Mouse (Mus musculus) mouse embryonic stem cell (cell line): Measurements from ENCODE around the gene Wnt1.

Experiments used
- in situ Hi-C, 2 experiments: fragments of 300-500 bp; cut with MboI; formaldehyde crosslinking; loops; 1 replicate in 1 of 2; 3 replicates in 1 of 2; pipeline ENCODE4 v1.14.3; 2019 to 2020; ENCODE audit warnings: low sequenced_read_pairs in 2 of 2, low pct_unique_long_range_greater_than_20kb in 1 of 2, mixed read lengths in 1 of 2; ENCODE audit not compliant: unreplicated experiment in 1 of 2

Gene Wnt1

GRCm38 (mm10) chr15:98821403-98821802, 31.7 kb downstream of the Wnt1 start:
- in situ Hi-C loops, result no loop called here

DNA sequence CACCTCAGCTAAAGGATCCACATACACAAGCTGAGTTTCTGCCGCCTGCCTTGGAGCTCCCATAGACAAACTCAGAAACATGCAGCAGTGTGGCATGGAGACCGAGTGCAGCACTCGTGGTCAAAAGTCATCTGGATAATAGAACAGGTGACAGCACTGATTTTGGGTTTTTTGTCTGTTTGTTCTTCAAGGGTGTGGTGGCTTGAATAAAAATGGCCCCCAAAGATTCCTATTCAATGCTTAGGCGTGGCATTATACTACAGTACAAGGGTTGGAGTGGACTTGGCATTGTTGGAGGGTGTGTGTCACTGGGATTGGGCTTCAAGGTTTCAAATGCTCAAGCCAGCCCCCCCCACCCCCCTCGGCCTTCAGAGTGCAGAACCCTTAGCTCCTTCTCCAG, 32.5 kb downstream of the Wnt1 start:
- in situ Hi-C loops, result no loop called here

DNA sequence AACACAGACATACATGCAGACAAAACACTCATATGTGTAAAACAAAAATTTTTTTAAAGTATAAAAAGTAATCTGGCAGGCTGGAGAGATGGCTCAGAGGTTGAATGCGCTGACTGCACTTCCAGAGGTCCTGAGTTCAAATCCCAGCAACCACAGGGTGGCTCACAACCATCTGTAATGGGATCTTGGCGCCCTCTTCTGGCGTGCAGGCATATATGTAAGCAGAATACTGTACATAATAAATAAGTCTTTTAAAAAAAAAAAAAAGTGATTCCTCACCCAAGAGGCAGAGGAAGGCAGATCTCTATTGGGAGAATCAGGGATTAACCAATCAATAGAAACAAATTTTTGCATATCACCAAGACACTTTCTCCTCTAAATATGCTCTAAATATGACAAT, 33.8 kb downstream of the Wnt1 start:
- in situ Hi-C loops, result no loop called here

DNA sequence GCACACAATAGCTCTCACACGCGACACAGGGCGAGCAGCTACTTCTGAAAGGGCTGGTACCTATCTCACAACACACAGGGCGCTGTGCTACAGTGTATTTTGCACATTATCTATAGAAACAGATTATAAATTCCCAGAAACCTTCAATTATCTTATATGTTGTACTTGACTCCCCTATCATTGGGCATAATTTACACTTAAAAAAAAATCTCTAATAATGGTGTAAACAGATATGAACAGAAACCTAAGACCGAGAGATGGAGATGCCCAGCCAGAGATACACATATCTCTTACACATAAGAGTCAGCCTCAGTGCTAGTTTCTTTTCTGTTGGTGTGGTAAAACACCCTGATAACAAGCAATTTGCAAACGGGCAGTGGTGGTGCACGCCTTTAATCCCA, 38.0 kb downstream of the Wnt1 start:
- in situ Hi-C loops, result no loop called here

- in situ Hi-C loops, result no loop called here
Observed at GRCm38 (mm10) chr15:98830736-98831683, 41.4 kb downstream of the Wnt1 start, which contains the start of gene Prkag1. Gene Prkag1 (minus strand): TSS chr15:98831521.

DNA sequence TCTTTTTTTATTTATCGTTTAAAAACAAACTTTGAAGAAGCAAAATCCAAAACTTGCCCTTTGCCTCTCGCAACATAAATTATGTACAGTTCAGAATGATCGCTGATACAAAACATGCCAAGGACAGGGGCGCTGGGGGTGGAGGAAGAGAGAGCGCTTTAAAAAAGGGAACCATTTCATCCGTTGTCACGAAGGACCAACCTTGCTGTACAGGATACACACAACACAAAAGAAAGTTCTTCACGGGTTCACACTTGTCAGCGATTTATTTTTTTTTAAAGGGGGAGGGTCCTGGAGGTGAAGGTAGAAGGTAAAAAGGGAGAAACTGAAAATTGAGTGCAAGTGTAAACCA, 42.0 kb downstream of the Wnt1 start:
- in situ Hi-C loops, result no loop called here

DNA sequence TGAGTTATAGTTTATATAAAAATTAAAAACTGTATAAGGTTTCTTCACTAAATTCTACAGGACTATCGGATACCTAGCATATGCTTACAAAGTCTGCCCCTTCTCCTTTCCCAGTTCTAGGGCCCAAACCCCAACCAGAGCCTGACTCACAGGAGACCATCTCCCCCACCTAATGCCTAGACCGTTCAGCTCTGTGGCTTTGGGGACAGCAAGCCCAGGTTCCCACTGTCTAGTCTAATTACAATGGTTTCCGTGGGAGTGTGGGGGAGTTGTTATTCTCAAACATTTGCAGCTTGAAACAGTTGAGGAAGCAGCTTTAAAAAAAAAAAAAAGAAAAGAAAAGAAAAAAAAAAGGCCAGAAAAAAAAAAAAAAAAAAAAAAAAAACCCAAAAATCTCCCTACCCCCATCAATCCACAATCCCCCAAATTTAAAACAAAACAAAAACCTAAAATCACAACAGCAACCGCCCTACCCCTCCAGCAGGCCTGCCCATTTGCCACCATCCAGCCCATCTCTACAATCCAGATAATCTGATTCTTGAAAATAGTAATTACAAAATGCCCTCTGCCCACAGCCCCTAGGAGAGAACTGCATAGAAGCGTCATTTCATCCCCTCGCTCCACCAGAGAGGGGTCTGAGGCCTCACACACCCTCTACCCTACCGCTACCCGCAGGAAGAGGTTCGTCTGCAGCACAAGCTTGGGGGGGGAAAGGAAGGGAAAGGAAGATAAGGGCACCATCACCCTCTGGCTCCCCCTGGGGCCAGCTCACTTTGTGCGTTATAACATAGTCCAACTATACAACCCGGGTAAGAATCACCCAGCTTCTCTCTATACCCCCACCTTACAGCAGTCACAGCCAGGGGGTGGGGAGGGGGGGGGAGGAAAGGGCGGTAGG, 42.8 kb downstream of the Wnt1 start:
- in situ Hi-C loops, result no loop called here

DNA sequence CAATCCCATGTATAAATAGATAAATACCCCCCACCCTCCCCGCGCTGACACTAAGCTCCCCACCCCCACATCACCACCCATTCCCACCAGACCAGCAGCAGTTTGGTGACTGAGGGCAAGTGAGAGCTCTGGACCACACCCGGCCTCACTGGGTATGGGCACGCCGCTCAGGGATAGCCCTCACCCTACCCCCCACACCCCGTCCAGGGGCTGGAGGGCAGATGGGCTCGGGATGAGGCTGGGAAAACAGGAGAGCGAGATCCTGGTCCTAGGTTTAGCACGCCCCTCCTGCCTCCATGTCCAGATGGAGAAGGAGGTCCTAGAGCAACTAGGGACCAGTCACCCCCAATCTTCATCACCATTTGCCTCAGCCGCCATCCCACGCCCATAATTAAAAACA, 43.6 kb downstream of the Wnt1 start:
- in situ Hi-C loops, result no loop called here

GRCm38 (mm10) chr15:98834059-98834458, 44.4 kb downstream of the Wnt1 start:
- in situ Hi-C loops, result no loop called here

DNA sequence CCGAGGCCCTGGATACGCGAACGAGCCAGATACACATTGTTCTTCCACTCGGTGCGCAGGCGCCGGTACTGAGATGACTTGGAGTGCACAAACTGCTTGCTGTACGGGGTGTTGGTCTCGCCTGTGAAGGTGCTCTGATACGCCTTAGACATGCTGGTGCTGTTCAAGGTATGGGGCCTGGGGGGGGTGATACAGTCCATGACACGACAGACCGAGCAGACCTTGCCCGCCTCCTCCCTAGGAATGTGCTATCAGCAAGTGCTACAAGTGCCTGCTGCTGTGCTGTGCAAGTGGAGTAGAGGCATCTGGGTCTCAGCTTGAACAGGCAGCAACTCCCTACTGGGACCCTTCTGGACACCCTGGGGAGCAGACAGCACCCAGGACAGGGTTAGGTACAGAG, 45.6 kb downstream of the Wnt1 start:
- in situ Hi-C loops, result no loop called here

DNA sequence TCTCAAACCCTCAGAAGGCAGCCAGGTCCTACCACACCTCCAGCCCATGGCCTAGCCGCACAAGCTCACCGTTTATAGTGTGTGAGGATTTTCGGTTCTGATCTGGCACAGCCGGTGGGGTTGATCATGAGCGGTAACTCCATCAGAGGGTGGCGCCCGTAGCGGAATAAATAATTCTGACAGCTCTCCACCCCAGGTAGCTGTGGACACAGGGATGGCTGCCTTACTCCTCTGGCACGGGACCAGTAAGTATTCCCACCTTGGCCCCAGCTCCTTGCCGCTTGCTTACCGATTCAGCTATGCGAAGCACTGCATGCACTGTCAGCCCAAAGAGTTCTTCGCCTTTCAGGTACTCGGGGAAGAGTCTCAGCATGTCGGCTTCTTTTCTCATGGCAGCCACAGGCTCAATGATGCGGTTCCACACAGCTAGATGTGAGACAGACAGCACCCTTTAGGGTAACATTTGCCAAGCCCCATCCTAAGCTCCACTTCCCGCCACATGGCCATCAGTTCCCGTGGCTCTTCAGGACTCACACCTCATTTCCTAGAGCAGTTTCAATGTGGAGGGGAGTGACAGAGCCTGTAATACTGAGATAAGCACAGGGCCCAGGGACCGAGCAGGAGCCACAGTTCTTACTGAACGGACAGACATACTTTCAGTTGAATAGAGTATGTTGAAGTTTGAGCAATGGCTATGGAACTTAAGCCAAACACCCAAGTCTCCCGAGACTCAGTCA, 47.5 kb downstream of the Wnt1 start:
- in situ Hi-C loops, result no loop called here

DNA sequence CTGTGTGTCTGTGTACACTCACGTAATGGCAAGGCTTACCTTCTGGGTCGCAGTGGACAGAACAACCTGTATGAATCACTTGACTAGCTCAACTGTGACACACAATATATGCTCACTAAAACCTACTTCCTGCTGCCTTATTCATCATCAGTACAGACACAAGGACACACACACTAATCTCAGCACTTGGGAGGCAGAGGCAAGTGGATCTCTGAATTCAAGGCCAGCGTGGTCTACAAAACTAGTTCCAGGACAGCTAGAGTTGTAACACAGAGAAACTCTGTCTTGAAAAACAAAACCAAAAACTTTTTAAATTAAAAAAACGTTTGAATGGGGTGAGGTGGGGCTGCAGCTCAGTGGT, 48.1 kb downstream of the Wnt1 start:
- in situ Hi-C loops, result no loop called here

DNA sequence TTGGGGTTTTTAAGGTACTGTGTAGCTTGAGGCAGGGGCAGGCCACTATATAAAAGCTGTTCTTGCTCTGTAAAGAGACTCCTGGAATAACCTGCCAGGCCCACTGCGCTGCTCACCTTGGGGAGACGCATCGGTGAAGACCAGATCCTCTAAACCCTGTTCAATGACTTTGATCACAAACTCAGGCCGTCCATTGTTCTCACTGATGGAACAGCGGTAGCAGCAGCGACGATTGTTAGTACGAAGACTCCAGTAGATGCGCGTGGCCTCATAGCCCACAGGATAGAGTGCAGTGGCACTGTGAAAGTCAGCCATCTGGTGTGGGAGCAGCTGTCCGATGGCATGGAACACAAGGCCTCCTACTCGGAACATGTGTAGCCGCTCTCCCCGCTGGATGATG, 49.5 kb downstream of the Wnt1 start:
- in situ Hi-C loops, result no loop called here

- in situ Hi-C loops, result no loop called here
Observed at GRCm38 (mm10) chr15:98839671-98840585, 50.3 kb downstream of the Wnt1 start.
